Mouse (Mus musculus): ENCODE measurements around the gene Ms4a6b.
"Not testable (repeated sequence)": the region's sequence is repeated elsewhere in the genome, so short reads cannot be mapped to it uniquely, and the experiment has no call there.

DNA sequence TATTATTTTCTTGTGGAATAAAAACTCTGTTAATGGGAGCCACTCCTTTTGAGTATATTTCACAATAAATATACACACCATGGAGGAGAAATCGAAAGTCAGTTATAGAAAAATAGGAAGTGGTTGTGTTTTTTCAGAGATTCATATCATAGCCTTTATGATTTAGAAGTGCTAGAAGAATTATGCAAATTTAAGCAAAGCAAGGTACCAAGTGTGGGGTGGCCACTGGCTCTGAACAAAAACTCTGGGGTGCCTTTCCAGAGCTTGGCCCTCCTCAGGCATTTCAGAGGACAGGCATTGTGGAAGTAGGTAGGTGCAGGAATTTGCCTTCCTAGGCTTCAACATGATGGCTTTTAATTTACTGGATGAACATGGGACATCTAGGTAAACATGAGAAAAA, 19.0 kb upstream of the Ms4a6b start:
- TF ChIP-seq POLR2A (IDR thresholded peaks at IDR 0.05; ENCODE audit: low read depth, low read length); CTCF (IDR thresholded peaks at IDR 0.05; ENCODE audit: extremely low read depth, insufficient read depth, insufficient read length, insufficient replicate concordance): not testable (repeated sequence)
